Mouse (Mus musculus) thymus, postnatal 0 days (tissue): ENCODE results near the gene Gsk3b. TPM values are rescaled to one million over a fixed set of nuclear protein-coding genes. Genes with fewer than 3 reads are reported as not detected.
"Not testable (repeated sequence)": the region's sequence is repeated elsewhere in the genome, so short reads cannot be mapped to it uniquely, and the experiment has no call there.

Experiments used
- DNase-seq: peaks from one replicate; pipeline ENCODE4 v3.0.0-alpha.2; 2015; ENCODE audit warnings: low spot score
- polyA plus RNA-seq: library from polyadenylated mRNA; unstranded; fragments of >200 nt; fragmentation: Nextera tagmentation; extraction: Ambion mirVana; gene quantifications from 2 replicates; pipeline ENCODE4 v1.2.1, GENCODE M21; 2015

The Gsk3b gene
- 37.9 and 45.6 TPM in 2 replicates for polyA plus RNA-seq

GRCm38 (mm10) chr16:38088629-38089446, at the start of gene Gsk3b:
TSS of gene Gsk3b (plus strand) at chr16:38089001.
- peak; percentile 100 for DNase-seq

- no peak for DNase-seq
Measured at GRCm38 (mm10) chr16:38042160-38042559, 46.6 kb upstream of the Gsk3b start.

DNA sequence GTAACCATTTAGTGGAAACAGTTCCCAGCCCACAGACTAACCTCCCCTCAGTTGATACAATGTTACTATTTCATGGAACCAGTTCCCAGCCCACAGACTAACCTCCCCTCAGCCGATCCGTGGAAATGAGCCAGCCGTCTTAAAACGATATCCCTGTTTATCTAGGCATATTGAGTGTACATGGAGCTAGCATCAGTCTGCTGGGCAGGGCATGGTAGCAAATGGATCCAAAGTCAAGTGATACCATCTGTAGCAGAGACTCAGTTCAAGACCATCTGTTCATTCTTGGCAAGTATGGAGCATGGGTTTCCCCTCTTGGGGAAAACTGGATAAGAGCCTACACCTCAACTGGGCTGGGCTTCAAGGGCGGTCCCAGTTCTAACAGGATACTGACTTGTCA, 44.2 kb upstream of the Gsk3b start:
- no peak for DNase-seq

GRCm38 (mm10) chr16:38047781-38048558, 40.8 kb upstream of the Gsk3b start:
- no peak for DNase-seq

GRCm38 (mm10) chr16:38057898-38058297, 30.9 kb upstream of the Gsk3b start:
- no peak for DNase-seq

GRCm38 (mm10) chr16:38058836-38059235, 30.0 kb upstream of the Gsk3b start:
- DNase-seq: no peak

GRCm38 (mm10) chr16:38059631-38060030, 29.2 kb upstream of the Gsk3b start:
- DNase-seq: no peak

- not testable (repeated sequence) for DNase-seq
Measured at GRCm38 (mm10) chr16:38073859-38074631, 14.8 kb upstream of the Gsk3b start.

DNA sequence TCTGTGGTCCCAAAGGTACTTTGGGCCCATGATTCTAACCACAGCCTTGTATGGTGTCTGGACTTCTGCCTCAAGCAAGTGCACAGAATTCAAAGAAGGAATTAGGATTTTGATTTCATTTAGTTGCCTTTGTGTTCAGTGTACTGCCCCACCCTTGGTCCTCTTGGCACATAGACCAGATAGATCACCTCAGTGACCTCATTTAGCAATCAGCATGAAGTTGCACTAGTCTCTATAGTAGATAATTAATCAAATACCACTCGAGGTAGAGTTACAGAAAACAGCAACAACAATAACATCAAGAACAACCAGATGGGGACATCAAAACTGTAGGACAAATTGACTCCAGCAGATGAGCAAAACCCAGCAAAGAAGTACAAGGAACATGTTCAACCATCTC, 8.6 kb upstream of the Gsk3b start:
- no peak for DNase-seq

DNA sequence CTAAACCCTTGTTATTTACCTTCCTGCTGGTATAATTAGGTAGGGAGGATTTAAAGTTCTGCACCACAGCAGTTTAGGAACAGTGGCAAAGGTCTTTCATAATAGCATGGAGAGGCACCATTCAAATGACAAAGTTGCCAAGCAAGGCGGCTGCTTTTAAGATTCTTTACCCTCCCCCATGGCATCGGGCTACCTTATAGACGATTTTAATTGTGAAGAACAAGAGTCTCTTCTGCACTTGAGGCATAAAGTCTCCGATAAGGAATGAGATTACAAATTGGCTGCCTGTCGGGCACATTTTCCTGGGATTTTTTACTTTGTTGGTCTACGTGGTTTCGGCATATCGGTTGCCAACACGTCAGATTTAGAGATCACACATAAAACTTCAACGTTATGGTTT, 1.6 kb upstream of the Gsk3b start:
- DNase-seq: no peak

- peak; percentile 14 for DNase-seq
Measured at GRCm38 (mm10) chr16:38087645-38088125, 1.1 kb upstream of the Gsk3b start.

DNA sequence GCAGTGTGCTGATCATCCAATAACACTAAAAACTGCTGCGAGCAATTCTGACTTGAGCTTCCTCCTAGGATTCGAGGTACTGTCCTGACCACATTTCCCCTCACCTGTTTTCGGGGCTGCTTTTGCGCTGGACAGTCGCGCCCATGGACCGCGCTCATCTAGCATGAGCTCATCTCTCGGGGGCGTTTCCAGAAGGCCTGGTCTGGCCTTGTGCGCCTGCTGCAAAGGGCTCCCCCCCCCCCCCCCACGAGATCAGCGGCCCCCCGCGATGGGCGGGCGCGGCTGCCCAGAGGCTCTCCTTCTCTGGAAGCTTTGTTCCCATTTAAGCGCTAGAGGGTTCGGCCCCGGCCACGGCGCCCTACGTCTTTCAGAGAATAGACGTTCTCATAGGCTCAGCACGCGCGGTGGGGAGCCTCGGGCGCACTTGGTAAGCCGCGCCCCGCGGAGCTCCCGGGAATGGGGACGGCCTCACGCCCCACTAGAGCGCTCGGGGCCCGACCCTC, 624 bp upstream of the Gsk3b start:
- no peak for DNase-seq

DNA sequence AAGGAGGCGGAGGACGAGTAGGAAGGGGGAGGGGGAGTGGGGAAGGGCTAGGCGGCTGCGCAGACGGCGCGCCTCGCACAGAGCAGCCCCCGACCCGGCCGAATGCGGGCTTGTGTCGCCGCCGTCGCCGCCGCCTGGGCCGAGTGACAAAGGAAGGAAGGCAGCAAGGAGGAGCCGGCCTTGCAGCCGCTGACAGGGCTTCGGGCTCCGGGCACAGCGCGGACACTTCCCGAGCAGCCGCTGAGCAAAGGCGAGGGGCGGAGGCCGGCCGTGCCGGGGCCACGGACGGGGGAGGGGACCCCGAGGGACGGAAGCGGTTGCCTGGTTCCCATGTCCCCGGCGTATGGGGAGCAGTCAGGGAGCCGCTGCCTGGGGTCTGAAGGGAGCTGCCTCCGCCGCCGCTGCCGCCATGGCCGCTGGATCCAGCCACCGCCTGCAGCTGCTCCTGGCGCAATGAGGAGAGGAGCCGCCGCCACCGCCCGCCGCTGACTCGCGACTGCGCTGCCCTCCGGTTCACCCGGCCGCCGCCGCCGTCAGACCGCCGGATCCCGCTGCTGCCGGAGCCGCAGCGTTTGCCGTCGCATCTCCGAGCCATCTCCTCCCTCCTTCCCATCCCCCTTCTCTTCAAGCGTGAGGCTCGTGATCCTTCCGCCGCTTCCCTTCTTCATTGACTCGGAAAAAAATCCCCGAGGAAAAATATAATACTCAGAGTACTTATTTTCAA, 808 bp downstream of the Gsk3b start:
- no peak for DNase-seq

GRCm38 (mm10) chr16:38090341-38091005, 1.7 kb downstream of the Gsk3b start:
- DNase-seq: peak; percentile 20

- DNase-seq: no peak
Measured at GRCm38 (mm10) chr16:38091041-38091440, 2.2 kb downstream of the Gsk3b start.

- DNase-seq: no peak
Measured at GRCm38 (mm10) chr16:38091706-38092105, 2.9 kb downstream of the Gsk3b start.

GRCm38 (mm10) chr16:38092598-38092997, 3.8 kb downstream of the Gsk3b start:
- DNase-seq: peak; percentile 55

- no peak for DNase-seq
Measured at GRCm38 (mm10) chr16:38095181-38095851, 6.5 kb downstream of the Gsk3b start.

GRCm38 (mm10) chr16:38097521-38097920, 8.7 kb downstream of the Gsk3b start:
- no peak for DNase-seq
